Comparison of ENCODE assay signal across 8 mouse cellular contexts in genomic region chr12:29096033-29096913, GRCm38 (mm10).
DNase-seq lines count a peak whose midpoint lies in the region; ATAC-seq and TF ChIP-seq lines count a peak whose summit lies in the region.

No protein-coding gene starts in this region.

- H3K9ac ChIP-seq in ES-E14 (ENCODE audit: insufficient read depth, low read depth, low read length, poor library complexity, severe bottlenecking): no peak overlapping the region
- H3K9ac ChIP-seq in forebrain, embryonic 15.5 days (replicated peaks): peak overlapping the region; percentile 9; the same call in 1 of the 2 replicates
- H3K9ac ChIP-seq in kidney, embryonic 15.5 days: no peak overlapping the region
- H3K9ac ChIP-seq in limb, embryonic 13.5 days: no peak overlapping the region

- 0 out of 4 replicates have a peak overlapping the region, but pooled peaks of 1 of the 2 experiments have one; percentile 15 for H3K4me3 ChIP-seq in ES-E14 (ENCODE audit: insufficient read depth in 1 of 2, low read depth in 1 of 2, low read length in 2 of 2, poor library complexity in 1 of 2, severe bottlenecking in 1 of 2)
- no peak overlapping the region for H3K4me3 ChIP-seq in forebrain, embryonic 15.5 days
- 0 out of 2 replicates have a peak overlapping the region, but pooled peaks have one; percentile 4 for H3K4me3 ChIP-seq in kidney, embryonic 15.5 days (replicated peaks)
- H3K4me3 ChIP-seq in limb, embryonic 13.5 days: no peak overlapping the region

- in situ Hi-C loops in ES-E14 (cut with MboI; ENCODE audit: low sequenced_read_pairs in 2 of 2, unreplicated experiment in 2 of 2): no loop called here

- DNase-seq in adrenal gland, adult 2 months: peak; percentile 42
- no peak for DNase-seq in adrenal gland, adult 18-20 months (ENCODE audit: low spot score in 2 of 2)
- peak; percentile 93 for DNase-seq in ES-E14 (ENCODE audit: low read depth, low spot score)
- DNase-seq in right cerebral cortex, postnatal 25 days: peak; percentile 47
- no peak for DNase-seq in urinary bladder, adult 2 months (ENCODE audit: low spot score)

- H3K27ac ChIP-seq in ES-E14 (ENCODE audit: insufficient read depth, low read depth, low read length, poor library complexity, severe bottlenecking): peak overlapping the region; percentile 4; the same call in 1 of the 2 replicates
- H3K27ac ChIP-seq in forebrain, embryonic 15.5 days (replicated peaks): peak overlapping the region; percentile 82
- H3K27ac ChIP-seq in kidney, embryonic 15.5 days: peak overlapping the region; percentile 61
- H3K27ac ChIP-seq in limb, embryonic 13.5 days: no peak overlapping the region

- peak overlapping the region; percentile 32 for H3K4me2 ChIP-seq in forebrain, embryonic 15.5 days (replicated peaks)
- peak overlapping the region; percentile 50 for H3K4me2 ChIP-seq in kidney, embryonic 15.5 days
- H3K4me2 ChIP-seq in limb, embryonic 13.5 days (replicated peaks): peak overlapping the region; percentile 40

- ATAC-seq in forebrain, embryonic 15.5 days (replicated peaks): peak; percentile 92
- peak; percentile 82 for ATAC-seq in kidney, embryonic 15.5 days (replicated peaks; ENCODE audit: low FRiP score)
- peak; percentile 51; the same call in 1 of the 2 replicates for ATAC-seq in limb, embryonic 13.5 days (ENCODE audit: low FRiP score, low read depth)

- peaks cover 10 to 20% of the 10 kb centered on the region in 2 experiments; a peak in 3 of 4 replicates for H3K4me1 ChIP-seq in ES-E14 (ENCODE audit: control insufficient read depth in 2 of 2, insufficient read depth in 2 of 2, low read length in 2 of 2, poor library complexity in 1 of 2)
- peaks cover 26% of the 10 kb centered on the region for H3K4me1 ChIP-seq in forebrain, embryonic 15.5 days
- H3K4me1 ChIP-seq in kidney, embryonic 15.5 days: peaks cover 21% of the 10 kb centered on the region
- H3K4me1 ChIP-seq in limb, embryonic 13.5 days: peaks cover 12% of the 10 kb centered on the region

- no peaks in the 10 kb centered on the region; the same call in 1 of the 2 replicates for H3K27me3 ChIP-seq in forebrain, embryonic 15.5 days
- no peaks in the 10 kb centered on the region for H3K27me3 ChIP-seq in kidney, embryonic 15.5 days
- H3K27me3 ChIP-seq in limb, embryonic 13.5 days: no peaks in the 10 kb centered on the region

- WGBS in forebrain, embryonic 15.5 days: 2% methylated on average over 16 of the region's 16 CpGs
- WGBS in kidney, embryonic 15.5 days: 5% methylated on average over 16 of the region's 16 CpGs
- WGBS in limb, embryonic 13.5 days: 9% methylated on average over 16 of the region's 16 CpGs

- no peaks in the 10 kb centered on the region for H3K9me3 ChIP-seq in ES-E14 (ENCODE audit: control insufficient read depth, insufficient read depth, low read depth, low read length)
- no peaks in the 10 kb centered on the region for H3K9me3 ChIP-seq in forebrain, embryonic 15.5 days
- H3K9me3 ChIP-seq in kidney, embryonic 15.5 days (replicated peaks): no peaks in the 10 kb centered on the region
- H3K9me3 ChIP-seq in limb, embryonic 13.5 days: no peaks in the 10 kb centered on the region

- H3K36me3 ChIP-seq in ES-E14 (ENCODE audit: control insufficient read depth, insufficient read depth, low read length, poor library complexity, severe bottlenecking): no peaks in the 10 kb centered on the region
- no peaks in the 10 kb centered on the region for H3K36me3 ChIP-seq in forebrain, embryonic 15.5 days
- no peaks in the 10 kb centered on the region for H3K36me3 ChIP-seq in kidney, embryonic 15.5 days
- H3K36me3 ChIP-seq in limb, embryonic 13.5 days: no peaks in the 10 kb centered on the region

TF ChIP-seq in ES-E14, 5 proteins besides CTCF, POLR2A, EP300 and RAD21:
- TF ChIP-seq MAFK (IDR thresholded peaks at IDR 0.05; ENCODE audit: insufficient read depth, low read depth, low read length) (0 out of 2 replicates have a peak, but pooled peaks have one; percentile 13), CHD2 (IDR thresholded peaks at IDR 0.05; ENCODE audit: low read depth, low read length) (peak; percentile 63; the same call in 1 of the 2 replicates), HCFC1 (IDR thresholded peaks at IDR 0.05; ENCODE audit: borderline replicate concordance, insufficient read depth, low read length) (no peak), ZC3H11A (IDR thresholded peaks at IDR 0.05; ENCODE audit: borderline replicate concordance, low read depth, low read length) (0 out of 2 replicates have a peak, but pooled peaks have one; percentile 29), ZNF384 (IDR thresholded peaks at IDR 0.05; ENCODE audit: low read depth, low read length) (no peak)

Comparison
In these comparisons a context has a peak if more than half of its experiments do, and no peak if none do; other contexts are left out.
1. DNase-seq: peak in adrenal gland, adult 2 months (single experiment), ES-E14 (single experiment) and right cerebral cortex, postnatal 25 days (single experiment); none in adrenal gland, adult 18-20 months (0 of 2) and urinary bladder, adult 2 months (single experiment).
2. Peak in every context shown above with its lines, with median percentiles within 50 percentile points of each other: ATAC-seq and H3K4me2 ChIP-seq.